ENCODE assay signal across 17 mouse cellular contexts in the genomic region with DNA sequence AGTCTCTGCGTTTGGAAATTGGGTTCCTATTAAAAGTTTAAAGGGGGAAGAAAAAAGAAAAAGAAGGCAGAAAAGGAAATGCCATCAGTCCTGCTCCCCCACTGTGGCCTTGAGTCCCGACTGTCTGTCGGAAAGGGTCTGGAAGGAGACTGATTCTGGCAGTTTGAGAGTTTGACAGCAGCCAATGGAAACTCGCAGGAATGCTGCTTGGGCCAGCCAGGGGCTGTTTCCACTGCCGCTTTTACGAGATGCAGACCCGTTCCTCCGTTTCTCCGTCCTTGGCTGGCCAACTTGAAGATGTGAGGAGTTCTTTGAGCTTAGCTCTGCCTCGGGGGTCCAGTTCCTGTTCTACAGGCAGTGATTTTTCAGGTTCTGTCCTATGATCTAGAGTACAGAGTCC. TPM values are rescaled to one million over a fixed set of nuclear protein-coding genes. Genes with fewer than 3 reads are reported as not detected.
A peak's percentile ranks its signal among the peaks of the same experiment; 100 is the strongest.
DNase-seq lines count a peak whose midpoint lies in the region; ATAC-seq and TF ChIP-seq lines count a peak whose summit lies in the region.
"Had no signal": no experiment of that assay in that cellular context is flagged by ENCODE, and none has a peak within 500 bp of the region (broad histone marks: within the 10 kb centered on the region; RNA-seq: fewer than 3 reads in every experiment).

No protein-coding gene starts in this region.

- H3K4me2 ChIP-seq in heart, embryonic 16.5 days (ENCODE audit: low read depth, low read length), result no peak overlapping the region
- H3K4me2 ChIP-seq in limb, embryonic 11.5 days (ENCODE audit: low read depth, severe bottlenecking), result no peak overlapping the region
- no peak overlapping the region for H3K4me2 ChIP-seq in stomach, postnatal 0 days (replicated peaks; ENCODE audit: low read depth)
- H3K4me2 ChIP-seq: forebrain, embryonic 12.5 days; liver, embryonic 12.5 days; lung, embryonic 15.5 days; midbrain, embryonic 12.5 days; neural tube, embryonic 13.5 days had no signal

- H3K27ac ChIP-seq in heart, embryonic 16.5 days (ENCODE audit: low read length), result no peak overlapping the region
- H3K27ac ChIP-seq in limb, embryonic 11.5 days (replicated peaks; ENCODE audit: low read depth, low read length), result peak overlapping the region; percentile 70
- H3K27ac ChIP-seq in stomach, postnatal 0 days (replicated peaks), result peak overlapping the region; percentile 49; the same call in 1 of the 2 replicates
- H3K27ac ChIP-seq: forebrain, embryonic 12.5 days; left cerebral cortex, adult 2 months; liver, embryonic 12.5 days; lung, embryonic 15.5 days; midbrain, embryonic 12.5 days; neural tube, embryonic 13.5 days had no signal

- H3K9ac ChIP-seq in heart, embryonic 16.5 days (ENCODE audit: low read length), result 0 out of 2 replicates have a peak overlapping the region, but pooled peaks have one; percentile 5
- H3K9ac ChIP-seq in limb, embryonic 11.5 days (ENCODE audit: low read length), result no peak overlapping the region; the same call in 1 of the 2 replicates
- H3K9ac ChIP-seq in stomach, postnatal 0 days (ENCODE audit: low read length), result no peak overlapping the region
- H3K9ac ChIP-seq: forebrain, embryonic 12.5 days; liver, embryonic 12.5 days; lung, embryonic 15.5 days; midbrain, embryonic 12.5 days; neural tube, embryonic 13.5 days had no signal

- H3K36me3 ChIP-seq in heart, embryonic 16.5 days (ENCODE audit: control insufficient read depth, insufficient read depth), result no peaks in the 10 kb centered on the region
- H3K36me3 ChIP-seq in limb, embryonic 11.5 days (ENCODE audit: control insufficient read depth, insufficient read depth, low read length), result no peaks in the 10 kb centered on the region; the same call in 1 of the 2 replicates
- H3K36me3 ChIP-seq in stomach, postnatal 0 days (ENCODE audit: control insufficient read depth, insufficient read depth, low read length), result no peaks in the 10 kb centered on the region
- H3K36me3 ChIP-seq: forebrain, embryonic 12.5 days; liver, embryonic 12.5 days; lung, embryonic 15.5 days; midbrain, embryonic 12.5 days; neural tube, embryonic 13.5 days had no signal

- peaks cover 10% of the 10 kb centered on the region for H3K4me1 ChIP-seq in heart, embryonic 16.5 days (ENCODE audit: control insufficient read depth, insufficient read depth, low read length)
- peaks cover 48% of the 10 kb centered on the region for H3K4me1 ChIP-seq in limb, embryonic 11.5 days (ENCODE audit: control insufficient read depth, insufficient read depth, low read length)
- H3K4me1 ChIP-seq in stomach, postnatal 0 days (replicated peaks; ENCODE audit: control insufficient read depth, insufficient read depth), result peaks cover 10% of the 10 kb centered on the region

- H3K27me3 ChIP-seq in heart, embryonic 16.5 days (ENCODE audit: control insufficient read depth, insufficient read depth, low read length), result no peaks in the 10 kb centered on the region
- H3K27me3 ChIP-seq in limb, embryonic 11.5 days (ENCODE audit: control insufficient read depth, insufficient read depth, low read length), result no peaks in the 10 kb centered on the region
- H3K27me3 ChIP-seq in stomach, postnatal 0 days (ENCODE audit: control insufficient read depth, insufficient read depth, low read length), result no peaks in the 10 kb centered on the region
- H3K27me3 ChIP-seq: forebrain, embryonic 12.5 days; liver, embryonic 12.5 days; lung, embryonic 15.5 days; midbrain, embryonic 12.5 days; neural tube, embryonic 13.5 days had no signal

- no peak for TF ChIP-seq CTCF in stomach, postnatal 0 days (IDR thresholded peaks at IDR 0.05; ENCODE audit: low read depth)

- no peak overlapping the region for H3K4me3 ChIP-seq in heart, embryonic 16.5 days (ENCODE audit: low read length)
- no peak overlapping the region for H3K4me3 ChIP-seq in limb, embryonic 11.5 days (ENCODE audit: low read depth, low read length)
- no peak overlapping the region for H3K4me3 ChIP-seq in stomach, postnatal 0 days (ENCODE audit: low read depth, low read length)
- H3K4me3 ChIP-seq: forebrain, embryonic 12.5 days; left cerebral cortex, adult 2 months; liver, embryonic 12.5 days; lung, embryonic 15.5 days; midbrain, embryonic 12.5 days; neural tube, embryonic 13.5 days had no signal

- TF ChIP-seq EP300 in stomach, postnatal 0 days (optimal IDR thresholded peaks at IDR 0.05), result no peak

- DNase-seq in heart, adult 9 months (ENCODE audit: low spot score in 2 of 2), result no peak
- peak; percentile 34 to 50 for DNase-seq in kidney, postnatal 4 days
- no peak for DNase-seq in kidney, postnatal 36 days
- DNase-seq in limb, embryonic 11.5 days (ENCODE audit: low spot score), result no peak
- no peak for DNase-seq in stomach, postnatal 0 days (ENCODE audit: low spot score)
- DNase-seq in urinary bladder, adult 2 months (ENCODE audit: low spot score), result no peak
- DNase-seq: adrenal gland, postnatal 36 days; cerebellum, adult 2 months; right cerebral cortex, postnatal 14 days; thymus, postnatal 36 days had no signal

- 59% methylated on average over 10 of the region's 10 CpGs for WGBS in heart, embryonic 16.5 days
- 24% methylated on average over 10 of the region's 10 CpGs for WGBS in limb, embryonic 11.5 days
- 59% methylated on average over 10 of the region's 10 CpGs for WGBS in stomach, postnatal 0 days

- ATAC-seq in heart, embryonic 16.5 days (replicated peaks; ENCODE audit: extremely low read depth, insufficient read depth, low FRiP score), result no peak
- no peak for ATAC-seq in limb, embryonic 11.5 days (ENCODE audit: insufficient number of reproducible peaks, low FRiP score, low TSS enrichment, low read depth)
- no peak for ATAC-seq in stomach, postnatal 0 days (ENCODE audit: low FRiP score, low TSS enrichment)

- H3K9me3 ChIP-seq in heart, embryonic 16.5 days (replicated peaks; ENCODE audit: control insufficient read depth, low read length), result no peaks in the 10 kb centered on the region
- no peaks in the 10 kb centered on the region for H3K9me3 ChIP-seq in limb, embryonic 11.5 days (ENCODE audit: control insufficient read depth, low read length)
- no peaks in the 10 kb centered on the region for H3K9me3 ChIP-seq in stomach, postnatal 0 days (ENCODE audit: control insufficient read depth, low read length)
- H3K9me3 ChIP-seq: forebrain, embryonic 12.5 days; liver, embryonic 12.5 days; lung, embryonic 15.5 days; midbrain, embryonic 12.5 days; neural tube, embryonic 13.5 days had no signal

RNA-seq across cellular contexts. Expression of a gene that starts 20.2 kb away (rescaled TPM):
- polyA plus RNA-seq in heart, embryonic 16.5 days (2015; fragmentation: Nextera tagmentation; extraction: Ambion mirVana), result 7.9 and 10.2 TPM in 2 replicates
- polyA plus RNA-seq in limb, embryonic 11.5 days (2014; fragmentation: Nextera tagmentation; extraction: Ambion mirVana), result 63.4 and 67.4 TPM in 2 replicates
- 12.3 and 12.7 TPM in 2 replicates for polyA plus RNA-seq in stomach, postnatal 0 days (2015; fragmentation: Nextera tagmentation; extraction: Ambion mirVana)
- 33.5 and 34.7 TPM in 2 replicates for polyA plus RNA-seq in urinary bladder, adult 2 months (2012; rRNA removed)

Comparison
In these comparisons a context has a peak if more than half of its experiments do, and no peak if none do; other contexts are left out.
1. DNase-seq: peak in kidney, postnatal 4 days (2 of 2); none in heart, adult 9 months (0 of 2), kidney, postnatal 36 days (0 of 2), limb, embryonic 11.5 days (single experiment), stomach, postnatal 0 days (single experiment) and urinary bladder, adult 2 months (single experiment).